Mouse (Mus musculus): ENCODE results near the gene Wfikkn1. TPM values are rescaled to one million over a fixed set of nuclear protein-coding genes. Genes with fewer than 3 reads are reported as not detected.
A peak's percentile ranks its signal among the peaks of the same experiment; 100 is the strongest.

Gene Wfikkn1
- total RNA-seq, 2 experiments from 2014 or later = 1.1 to 1.4 TPM

- no peak for DNase-seq (ENCODE audit: low spot score in 2 of 2)
Measured at GRCm38 (mm10) chr17:25837533-25837932, 43.1 kb downstream of the Wfikkn1 start.

GRCm38 (mm10) chr17:25837076-25837410 is 43.6 kb downstream of the Wfikkn1 start, which contains the start of gene Rhbdl1:
Rhbdl1 (minus strand) TSS chr17:25837295.
- DNase-seq (ENCODE audit: low spot score in 2 of 2) = peak; percentile 83 to 89

- no peak for DNase-seq (ENCODE audit: low spot score in 2 of 2)
Measured at GRCm38 (mm10) chr17:25836397-25837075, 44.1 kb downstream of the Wfikkn1 start.

- DNase-seq (ENCODE audit: low spot score in 2 of 2) = no peak
Measured at GRCm38 (mm10) chr17:25835816-25836215, 44.8 kb downstream of the Wfikkn1 start.

- no peak for DNase-seq (ENCODE audit: low spot score in 2 of 2)
Measured at GRCm38 (mm10) chr17:25835301-25835700, 45.4 kb downstream of the Wfikkn1 start.

GRCm38 (mm10) chr17:25834595-25835222 is 45.9 kb downstream of the Wfikkn1 start:
- no peak for DNase-seq (ENCODE audit: low spot score in 2 of 2)

GRCm38 (mm10) chr17:25833961-25834594 is 46.6 kb downstream of the Wfikkn1 start:
- no peak for DNase-seq (ENCODE audit: low spot score in 2 of 2)

GRCm38 (mm10) chr17:25833291-25833663 is 47.4 kb downstream of the Wfikkn1 start, which contains the start of gene Stub1:
Stub1 (minus strand) TSS chr17:25833404.
- peak; percentile 86 to 87 for DNase-seq (ENCODE audit: low spot score in 2 of 2)

GRCm38 (mm10) chr17:25832436-25833290 is 48.0 kb downstream of the Wfikkn1 start:
- DNase-seq (ENCODE audit: low spot score in 2 of 2) = peak; percentile 99

GRCm38 (mm10) chr17:25831451-25832281 is 49.0 kb downstream of the Wfikkn1 start:
- peak in 1 of 2 experiments; percentile 48 for DNase-seq (ENCODE audit: low spot score in 2 of 2)

- no peak for DNase-seq (ENCODE audit: low spot score in 2 of 2)
Measured at GRCm38 (mm10) chr17:25830806-25831431, 49.7 kb downstream of the Wfikkn1 start.

GRCm38 (mm10) chr17:25830200-25830753 is 50.4 kb downstream of the Wfikkn1 start:
- no peak for DNase-seq (ENCODE audit: low spot score in 2 of 2)

GRCm38 (mm10) chr17:25829558-25830017 is 51.1 kb downstream of the Wfikkn1 start:
- DNase-seq (ENCODE audit: low spot score in 2 of 2) = no peak

- DNase-seq (ENCODE audit: low spot score in 2 of 2) = peak; percentile 75 to 83
Measured at GRCm38 (mm10) chr17:25828712-25829557, 51.7 kb downstream of the Wfikkn1 start, which contains the start of gene Jmjd8. Jmjd8 (plus strand) TSS chr17:25828867.

GRCm38 (mm10) chr17:25828223-25828594 is 52.4 kb downstream of the Wfikkn1 start:
- DNase-seq (ENCODE audit: low spot score in 2 of 2) = no peak
